Mouse (Mus musculus) macrophage (primary cell): ENCODE measurements around the gene Sec24a. TPM values are rescaled to one million over a fixed set of nuclear protein-coding genes. Genes with fewer than 3 reads are reported as not detected.
"Not testable (repeated sequence)": the region's sequence is repeated elsewhere in the genome, so short reads cannot be mapped to it uniquely, and the experiment has no call there.

Experiments used
- H3K27ac ChIP-seq: fragments of 350-480 bp; formaldehyde crosslinking; 2 replicates; pipeline ENCODE4 v1.9.0; 2021
- H3K36me3 ChIP-seq: fragments of 350-480 bp; formaldehyde crosslinking; 2 replicates; pipeline ENCODE4 v1.9.0; 2021; ENCODE audit errors: inconsistent target
- H3K4me3 ChIP-seq: fragments of 350-480 bp; formaldehyde crosslinking; 2 replicates; pipeline ENCODE4 v1.9.0; 2021; ENCODE audit errors: inconsistent target
- H3K79me2 ChIP-seq: fragments of 350-480 bp; formaldehyde crosslinking; 2 replicates; pipeline ENCODE4 v1.9.0; 2021; ENCODE audit errors: inconsistent target
- WGBS: methylation state at CpG from one replicate; pipeline ENCODE4 v1.1.7; 2026; ENCODE audit warnings: inconsistent platforms; ENCODE audit not compliant: missing documents; 5-methylcytosine and 5-hydroxymethylcytosine counted together
- polyA plus RNA-seq: library from polyadenylated mRNA; stranded (reverse); fragments of 250-400 nt; gene quantifications from 3 replicates; pipeline ENCODE4 v1.2.4, GENCODE M21; 2018; ENCODE audit warnings: inconsistent platforms
- total RNA-seq, 78 experiments: library from RNA; depleted of rRNA; stranded (reverse); fragments of 250-400 nt; gene quantifications; 1 replicate in 9 of 78; 2 replicates in 24 of 78; 3 replicates in 43 of 78; 4 replicates in 2 of 78; pipeline ENCODE4 v1.2.4; 2018; ENCODE audit warnings: inconsistent platforms in 56 of 78

The Sec24a gene
- 100 to 1,000 TPM in 7 of 26 experiments, 10 to 100 TPM in 19; 36.8 to 221 (median 73.2) TPM for total RNA-seq (2018; cell fraction: chromatin; rRNA removed)
- total RNA-seq (2018; cell fraction: cytosol; rRNA removed) = 10 to 100 TPM; 16.6 to 39.5 (median 24.1) TPM
- 100 to 1,000 TPM in 4 of 26 experiments, 10 to 100 TPM in 22; 32.4 to 175 (median 54.4) TPM for total RNA-seq (2018; cell fraction: nucleus; rRNA removed)
- polyA plus RNA-seq = 10.7 to 11.3 TPM (median 10.9 TPM) in 3 replicates

DNA sequence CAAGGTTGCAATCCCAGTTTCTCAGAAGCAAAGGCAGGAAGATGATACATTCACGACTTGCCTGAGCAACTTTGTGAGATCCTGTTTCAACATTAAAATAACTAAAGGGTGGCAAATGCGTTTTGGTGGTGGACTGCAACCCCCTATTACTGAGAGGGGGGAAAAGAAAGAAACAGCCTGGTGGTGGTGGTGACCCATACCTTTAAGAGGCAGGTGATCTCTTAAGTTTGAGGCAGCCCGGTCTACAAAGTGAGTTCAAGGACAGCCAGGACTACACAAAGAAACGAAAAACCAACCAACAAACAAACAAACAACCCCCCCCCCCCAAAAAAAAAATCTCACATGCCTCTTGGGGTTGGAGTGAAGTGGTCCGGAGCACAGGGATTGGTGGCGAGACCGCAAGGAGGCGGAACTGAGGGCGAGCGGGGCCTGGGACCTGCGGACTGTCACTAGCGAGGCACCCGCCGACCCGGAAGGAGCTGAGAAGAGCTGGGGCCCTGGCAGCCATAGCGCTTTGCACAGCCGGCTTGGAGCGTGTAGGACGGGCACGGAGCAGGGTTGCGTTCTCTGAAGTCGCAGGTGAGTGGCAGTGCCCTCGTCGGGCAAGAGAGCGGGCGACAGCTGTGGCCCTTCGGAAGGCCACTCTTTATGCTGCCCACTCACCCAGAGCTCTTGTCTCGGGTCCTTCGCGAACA lies at the start of gene Sec24a, which contains the start of gene Sar1b:
Gene Sec24a, minus strand, starts transcription at position 422 of the 695 bp plus-strand sequence.
Gene Sar1b, plus strand, starts transcription at position 475 of the 695 bp plus-strand sequence.
- Histone ChIP-seq H3K36me3 (no peaks in the 10 kb centered on the region), H3K4me3 (peak within 1 kb of the TSS; percentile 100), H3K27ac (peak within 1 kb of the TSS; percentile 61), H3K79me2 (peaks cover 49% of the 10 kb centered on the region)
- WGBS = 2% methylated on average over 29 of the region's 30 CpGs

DNA sequence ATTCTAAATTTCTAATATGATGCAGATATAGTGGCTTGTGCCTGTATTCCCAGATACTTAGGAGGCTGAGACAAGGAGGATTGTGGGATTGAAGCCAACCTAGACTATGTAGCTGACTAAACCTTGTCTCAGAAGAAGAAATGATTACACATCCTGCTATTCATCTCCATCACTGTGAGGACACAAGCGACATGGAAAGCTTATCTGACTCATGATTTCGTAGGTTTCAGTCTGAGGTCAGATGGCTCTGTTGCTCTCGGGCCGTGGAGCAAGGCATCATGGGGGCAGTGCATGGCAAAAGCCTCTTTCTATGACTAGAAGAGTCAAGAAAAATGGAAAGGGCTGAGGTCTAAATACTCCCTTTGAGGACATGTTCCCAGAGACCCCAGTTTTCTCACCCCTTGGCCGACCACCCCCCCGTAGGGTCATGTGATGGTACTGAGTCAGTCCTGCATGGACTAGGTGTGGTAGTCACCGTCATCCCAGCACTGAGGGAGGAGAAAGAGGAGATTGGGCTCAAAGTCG lies 48.6 kb upstream of the Sec24a start:
- Histone ChIP-seq H3K79me2 (no peaks in the 10 kb centered on the region), H3K36me3 (peaks cover 34% of the 10 kb centered on the region), H3K27ac (no peak overlapping the region), H3K4me3 (no peak overlapping the region)
- WGBS = 96% methylated on average over 8 of the region's 8 CpGs

DNA sequence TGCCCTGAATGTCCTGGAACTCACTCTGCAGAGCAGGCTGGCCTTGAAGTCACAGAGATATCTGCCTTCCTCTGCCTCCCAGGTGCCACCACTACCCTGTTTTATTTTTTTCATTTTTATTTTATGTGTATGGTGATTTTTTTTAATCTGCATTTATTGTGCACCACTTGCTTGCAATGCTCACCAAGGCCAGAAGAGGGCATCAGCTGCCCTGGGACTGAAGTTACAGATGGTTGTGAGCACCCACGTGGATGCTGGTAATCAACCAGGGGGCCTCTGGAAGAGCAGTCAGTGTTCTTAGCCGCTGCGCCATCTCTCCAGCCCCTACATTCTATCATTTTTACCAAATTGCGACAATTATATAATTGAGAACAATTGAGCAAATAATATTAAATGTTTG lies 47.8 kb upstream of the Sec24a start:
- Histone ChIP-seq H3K36me3 (peaks cover 26% of the 10 kb centered on the region), H3K4me3 (no peak overlapping the region), H3K79me2 (no peaks in the 10 kb centered on the region), H3K27ac (no peak overlapping the region)
- 91% methylated on average over 3 of the region's 4 CpGs for WGBS

DNA sequence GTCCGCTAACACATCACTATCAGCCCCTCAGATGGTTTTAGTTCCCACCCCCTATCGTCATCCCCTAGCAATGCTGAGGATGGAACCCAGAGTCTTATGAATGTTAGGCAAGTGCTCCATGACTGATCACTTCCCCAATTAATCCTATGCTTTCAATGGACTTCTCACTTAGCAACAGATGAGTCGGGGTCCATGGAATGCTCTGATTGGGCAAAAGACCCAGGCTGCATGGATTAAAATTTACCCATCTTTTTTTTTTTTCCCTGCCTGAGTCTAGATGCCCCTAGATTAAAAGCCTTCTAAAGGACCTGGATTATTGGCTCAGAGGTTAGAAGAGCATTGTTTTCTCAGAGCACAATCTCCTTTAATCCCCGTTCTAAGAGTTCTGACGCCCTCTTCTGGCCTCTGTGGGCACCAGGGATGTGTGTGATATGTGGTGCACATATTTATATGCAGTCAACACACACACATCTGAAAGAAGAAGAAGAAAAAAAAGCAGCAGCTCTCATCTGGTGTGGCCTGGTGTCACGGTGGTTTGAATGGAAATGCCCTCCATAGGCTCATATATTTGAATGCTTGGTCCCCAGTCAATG lies 46.3 kb upstream of the Sec24a start:
- no peak overlapping the region for H3K27ac ChIP-seq
- H3K36me3 ChIP-seq = peaks cover 14% of the 10 kb centered on the region
- no peaks in the 10 kb centered on the region for H3K79me2 ChIP-seq
- WGBS = 67% methylated on average over 6 of the region's 6 CpGs
- H3K4me3 ChIP-seq = no peak overlapping the region

DNA sequence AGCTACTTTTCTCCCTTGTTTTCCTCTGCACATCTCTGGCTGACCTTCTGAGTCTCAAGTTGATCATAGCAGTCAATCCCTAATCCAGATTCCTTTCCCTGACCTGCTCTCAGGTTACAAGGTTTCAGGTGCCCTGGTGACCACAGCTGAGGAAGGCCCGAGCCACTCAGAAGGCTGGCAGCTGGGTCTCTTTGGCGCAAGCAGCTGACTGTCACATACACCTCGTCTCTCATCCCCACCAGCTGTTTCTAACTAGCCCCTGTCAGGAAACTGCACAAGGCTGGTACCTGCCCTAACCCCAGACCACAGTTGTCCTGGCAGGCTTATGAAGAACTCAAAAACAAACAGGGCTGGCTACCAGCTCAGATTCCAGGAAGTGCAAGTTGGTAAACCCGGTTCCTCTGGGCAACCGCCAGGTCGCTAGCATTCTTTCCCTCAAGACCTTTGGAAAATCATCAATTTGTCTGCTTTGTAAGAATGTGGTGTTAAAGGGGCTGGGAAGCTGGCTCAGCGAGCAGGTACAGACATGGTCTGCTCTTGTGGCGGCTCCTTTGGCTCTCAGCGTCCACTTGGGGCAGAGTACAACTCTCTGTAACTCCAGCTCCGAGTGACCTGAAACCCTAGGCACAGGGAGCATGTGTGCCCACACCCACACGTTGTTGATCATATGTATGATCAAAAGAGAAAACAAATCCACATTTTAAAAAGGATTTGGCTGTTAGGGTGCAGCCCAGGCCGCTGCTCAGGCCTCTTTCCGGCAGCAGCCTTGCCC lies 43.9 kb upstream of the Sec24a start:
- Histone ChIP-seq H3K79me2 (no peaks in the 10 kb centered on the region), H3K4me3 (no peak overlapping the region), H3K36me3 (no peaks in the 10 kb centered on the region), H3K27ac (no peak overlapping the region)
- WGBS = 66% methylated on average over 13 of the region's 13 CpGs

DNA sequence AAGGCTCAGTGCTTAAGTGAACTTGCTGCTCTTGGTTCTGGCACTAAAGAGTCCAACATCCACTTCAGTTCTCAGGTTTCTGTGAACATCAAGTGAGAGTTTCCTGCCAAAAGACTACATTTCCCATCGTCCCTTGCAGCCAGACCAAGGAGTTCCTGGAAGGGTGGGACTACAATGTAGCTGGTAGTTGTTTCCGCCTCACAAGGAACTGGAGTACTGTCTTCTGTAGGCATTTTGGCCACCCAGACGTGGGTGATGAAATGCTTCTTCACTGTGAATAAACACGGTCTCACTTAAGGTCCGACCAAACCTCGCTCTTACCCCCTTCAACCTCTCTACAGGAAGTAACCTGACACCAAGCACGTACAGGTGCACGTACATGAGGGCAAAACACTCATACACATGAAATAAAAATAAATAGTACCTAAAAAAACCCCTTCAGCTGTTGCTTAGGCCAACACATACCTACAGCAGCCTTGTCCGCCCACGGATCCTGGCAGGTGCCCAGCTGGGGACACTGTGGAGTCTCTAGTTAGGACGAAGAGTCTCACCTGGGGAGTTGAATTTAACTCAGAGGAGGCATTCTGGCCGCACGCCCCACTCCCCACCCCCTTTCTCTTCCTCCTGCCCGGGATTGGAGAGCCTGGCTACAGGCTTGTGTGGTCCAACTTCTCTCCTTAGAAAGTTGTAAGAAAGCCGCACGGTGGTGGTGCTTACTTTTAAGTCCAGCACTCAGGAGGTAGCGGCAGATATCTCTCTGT lies 42.0 kb upstream of the Sec24a start:
- H3K79me2 ChIP-seq = no peaks in the 10 kb centered on the region
- 35% methylated on average over 15 of the region's 17 CpGs for WGBS
- no peaks in the 10 kb centered on the region for H3K36me3 ChIP-seq
- H3K4me3 ChIP-seq = peak overlapping the region; percentile 16; the same call in 1 of the 2 replicates
- H3K27ac ChIP-seq = peak overlapping the region; percentile 34; the same call in 1 of the 2 replicates

DNA sequence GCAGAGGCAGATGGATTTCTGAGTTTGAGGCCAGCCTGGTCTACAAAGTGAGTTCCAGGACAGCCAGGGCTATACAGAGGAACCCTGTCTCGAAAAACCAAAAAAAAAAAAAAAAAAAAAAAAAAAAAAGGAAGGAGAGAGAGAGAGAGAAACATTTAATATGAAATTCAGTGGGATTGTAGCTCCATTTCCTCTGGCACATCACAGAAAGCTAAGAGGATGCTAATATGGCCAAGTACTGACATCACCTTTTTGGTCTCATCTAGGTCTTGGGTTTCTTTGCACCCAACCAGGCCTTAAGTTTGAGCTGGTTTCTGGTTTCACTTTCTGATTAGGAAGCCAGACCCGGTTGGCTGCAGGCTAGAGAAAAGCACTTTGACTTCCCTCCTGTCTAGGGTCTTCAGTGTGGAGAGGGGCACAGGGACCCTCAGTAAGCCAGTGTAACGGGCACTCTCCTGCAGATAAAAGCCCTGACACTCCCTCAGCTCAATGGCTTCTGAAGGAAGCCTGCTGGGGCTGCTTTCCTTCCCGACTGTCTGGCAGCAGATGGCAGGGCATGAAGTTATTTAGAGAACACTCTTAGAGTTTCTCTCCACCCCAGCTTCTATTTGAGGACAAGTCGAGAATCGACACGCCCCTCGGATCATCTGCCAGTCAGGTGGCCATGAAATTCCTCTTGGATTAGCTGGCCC lies 37.3 kb upstream of the Sec24a start:
- H3K27ac ChIP-seq = no peak overlapping the region
- no peaks in the 10 kb centered on the region for H3K36me3 ChIP-seq
- H3K4me3 ChIP-seq = no peak overlapping the region
- WGBS = 38% methylated on average over 7 of the region's 8 CpGs
- H3K79me2 ChIP-seq = no peaks in the 10 kb centered on the region

DNA sequence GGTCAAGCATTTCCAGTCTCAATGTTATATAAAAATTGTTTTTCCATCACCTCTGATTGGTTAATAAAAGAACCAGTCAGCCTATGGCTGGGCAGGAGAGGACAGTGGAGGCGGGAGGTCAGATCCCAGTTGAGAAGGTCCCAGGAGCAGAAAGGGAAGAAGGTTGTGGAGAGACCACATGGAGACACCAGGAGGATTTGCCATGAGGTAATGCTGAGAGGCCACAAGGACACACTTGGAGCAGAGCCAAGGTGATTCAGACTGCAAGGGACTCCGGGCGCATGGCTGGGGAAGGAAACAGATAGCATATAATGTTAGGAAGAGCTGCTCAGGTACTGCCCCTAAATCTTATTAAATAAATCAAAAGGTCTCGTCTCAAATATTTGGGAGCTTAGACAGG lies 32.8 kb upstream of the Sec24a start:
- 84% methylated on average over 4 of the region's 4 CpGs for WGBS
- Histone ChIP-seq H3K4me3 (no peak overlapping the region), H3K36me3 (peaks cover 13% of the 10 kb centered on the region), H3K27ac (no peak overlapping the region), H3K79me2 (no peaks in the 10 kb centered on the region)

DNA sequence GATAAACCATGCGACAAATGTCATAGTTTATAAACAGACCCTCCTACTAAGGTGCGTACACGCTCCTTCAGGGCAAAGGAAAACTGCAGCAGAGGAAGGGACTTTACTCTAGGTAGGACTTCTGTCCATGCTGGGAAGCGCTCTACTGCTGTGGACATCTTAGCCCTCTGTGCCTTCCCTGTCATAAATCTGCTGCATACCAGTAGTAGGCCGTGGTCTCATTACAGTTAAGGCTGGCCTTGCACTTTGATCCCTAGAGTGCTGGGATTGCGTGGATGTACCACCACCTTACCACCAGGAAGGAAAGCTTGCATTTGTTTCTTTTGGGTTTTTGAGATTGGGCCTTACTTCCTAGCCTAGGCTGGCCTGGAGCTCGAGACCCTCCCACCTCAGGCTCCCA lies 27.2 kb upstream of the Sec24a start:
- Histone ChIP-seq H3K36me3 (peaks cover 63% of the 10 kb centered on the region), H3K4me3 (no peak overlapping the region), H3K79me2 (no peaks in the 10 kb centered on the region), H3K27ac (no peak overlapping the region)
- 96% methylated on average over 7 of the region's 7 CpGs for WGBS

DNA sequence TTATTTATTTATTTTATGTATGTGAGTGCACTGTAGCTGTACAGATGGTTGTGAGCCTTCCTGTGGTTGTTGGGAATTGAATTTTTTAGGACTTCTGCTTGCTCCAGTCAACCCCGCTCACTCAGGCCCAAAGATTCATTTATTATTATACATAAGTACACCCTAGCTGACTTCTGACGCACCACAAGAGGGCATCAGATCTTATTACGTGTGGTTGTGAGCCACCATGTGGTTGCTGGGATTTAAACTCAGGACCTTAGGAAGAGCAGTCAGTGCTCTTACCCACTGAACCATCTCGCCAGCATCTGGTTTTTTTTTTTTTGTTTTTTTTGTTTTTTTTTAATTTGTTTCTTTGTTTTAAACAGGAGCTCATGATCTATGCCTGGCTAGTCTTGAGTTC lies 26.3 kb upstream of the Sec24a start:
- H3K36me3 ChIP-seq = peaks cover 67% of the 10 kb centered on the region
- 92% methylated on average over 4 of the region's 4 CpGs for WGBS
- not testable (repeated sequence) for H3K4me3 ChIP-seq, H3K79me2 ChIP-seq, H3K27ac ChIP-seq

DNA sequence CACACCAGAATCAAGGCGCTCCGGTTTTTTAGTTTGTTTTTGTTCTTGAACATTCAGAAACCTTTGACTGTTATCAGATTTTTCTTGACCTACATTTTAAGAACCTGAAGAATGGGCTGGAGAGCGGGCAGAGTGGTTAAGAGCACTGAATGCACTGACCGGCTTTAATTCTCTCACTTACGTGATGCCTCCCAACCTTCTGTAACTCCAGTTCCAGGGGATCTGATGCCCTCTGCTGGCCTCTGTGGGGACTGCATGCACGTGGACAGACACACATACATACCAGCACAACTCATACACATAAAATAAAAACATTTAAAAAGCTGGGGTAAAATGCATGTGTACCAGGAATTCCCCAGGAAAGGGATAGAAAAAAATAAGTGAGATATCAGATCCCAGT lies 22.5 kb upstream of the Sec24a start:
- Histone ChIP-seq H3K79me2 (no peaks in the 10 kb centered on the region), H3K36me3 (peaks cover 78% of the 10 kb centered on the region)
- 98% methylated on average over 6 of the region's 6 CpGs for WGBS

DNA sequence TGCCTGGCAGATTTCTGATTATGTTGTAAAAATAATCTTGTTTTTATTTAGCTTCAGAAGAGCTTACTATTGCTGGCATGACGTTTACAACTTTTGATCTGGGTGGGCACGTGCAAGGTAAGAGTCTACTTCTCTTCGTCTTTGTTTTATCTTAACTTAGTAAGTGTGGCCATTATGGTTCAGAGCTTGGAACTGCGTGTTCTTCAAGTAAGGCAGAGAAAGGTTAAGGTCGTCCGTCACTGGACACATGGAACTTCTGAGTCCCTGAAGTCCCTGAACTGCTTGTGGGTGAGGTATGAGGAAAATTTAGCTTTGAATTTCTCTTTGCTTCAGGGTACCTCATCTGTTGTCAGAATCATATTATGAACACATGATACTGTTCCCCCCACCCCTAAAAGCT lies 19.3 kb upstream of the Sec24a start:
- Histone ChIP-seq H3K79me2 (peaks cover 7% of the 10 kb centered on the region; the same call in 1 of the 2 replicates), H3K27ac (no peak overlapping the region), H3K36me3 (peaks cover 61% of the 10 kb centered on the region), H3K4me3 (no peak overlapping the region)
- WGBS = 96% methylated on average over 6 of the region's 6 CpGs

More for the DNA sequence above, 22.5 kb upstream of the Sec24a start:
- H3K27ac ChIP-seq = no peak overlapping the region
- no peak overlapping the region for H3K4me3 ChIP-seq

DNA sequence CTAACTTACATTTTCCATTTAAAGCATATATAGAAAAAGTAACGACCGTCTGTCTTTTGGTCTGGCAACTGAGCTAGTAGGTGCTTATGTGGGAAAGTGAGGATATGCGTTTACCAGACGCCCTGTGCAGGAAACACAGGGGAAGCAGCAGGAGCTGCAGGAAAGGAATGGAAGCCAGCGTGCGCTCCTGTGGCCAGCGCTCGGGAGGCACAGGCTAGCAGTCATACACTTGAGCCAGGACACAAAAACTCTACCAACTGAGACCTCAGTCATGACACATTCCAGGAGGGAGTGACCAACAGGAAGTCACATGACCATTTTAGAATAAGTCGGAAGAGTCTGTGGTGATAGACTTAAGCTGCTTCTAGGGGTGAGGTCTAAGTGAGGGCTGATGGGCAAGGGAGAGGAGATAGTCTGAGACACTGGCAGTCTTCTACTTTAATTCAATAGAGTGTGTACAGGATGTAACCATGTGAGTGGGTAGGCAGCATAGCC lies 17.4 kb upstream of the Sec24a start:
- Histone ChIP-seq H3K4me3 (no peak overlapping the region), H3K79me2 (peaks cover 26% of the 10 kb centered on the region)
- WGBS = 92% methylated on average over 9 of the region's 9 CpGs

More for the DNA sequence above, 17.4 kb upstream of the Sec24a start:
- Histone ChIP-seq H3K36me3 (peaks cover 49% of the 10 kb centered on the region), H3K27ac (no peak overlapping the region)
